Mouse (Mus musculus) spleen, adult 2 months (tissue): Measurements from ENCODE around the gene Iqsec2.

Source experiments
- CTCF ChIP-seq: fragments of 200-500 bp; IDR thresholded peaks from 2 replicates; pipeline ENCODE4 v1.5.1; 2011; ENCODE audit warnings: mild to moderate bottlenecking, inconsistent platforms; ENCODE audit not compliant: insufficient read depth, insufficient read length, insufficient replicate concordance; ENCODE audit errors: extremely low read depth
- POLR2A ChIP-seq: fragments of 200-500 bp; IDR thresholded peaks from 2 replicates; pipeline ENCODE4 v1.6.1; 2011; ENCODE audit warnings: low read depth, low read length, inconsistent platforms

- no peak for TF ChIP-seq CTCF
- TF ChIP-seq POLR2A = no peak
Measured at GRCm38 (mm10) chrX:152168521-152168920, 24.5 kb downstream of the Iqsec2 start.
